Mouse (Mus musculus) brain, embryonic 14.5 days (tissue): ENCODE data around the gene Hspa4. TPM values are rescaled to one million over a fixed set of nuclear protein-coding genes. Genes with fewer than 3 reads are reported as not detected.
"Not testable (repeated sequence)": the region's sequence is repeated elsewhere in the genome, so short reads cannot be mapped to it uniquely, and the experiment has no call there.

Experiments
- DNase-seq: peaks from one replicate; pipeline ENCODE4 v3.0.0-alpha.2; 2011; ENCODE audit warnings: low read depth
- CTCF ChIP-seq: fragments of 200-500 bp; IDR thresholded peaks from 2 replicates; pipeline ENCODE4 v1.5.1; 2012; ENCODE audit warnings: inconsistent platforms, mild to moderate bottlenecking, moderate library complexity, borderline replicate concordance; ENCODE audit not compliant: insufficient read depth, insufficient read length; ENCODE audit errors: extremely low read depth
- POLR2A ChIP-seq: fragments of 200-500 bp; IDR thresholded peaks from 2 replicates; pipeline ENCODE4 v1.6.1; 2012; ENCODE audit warnings: mild to moderate bottlenecking, inconsistent platforms, borderline replicate concordance; ENCODE audit not compliant: poor library complexity, insufficient read depth, insufficient read length, severe bottlenecking; ENCODE audit errors: extremely low read depth
- polyA plus RNA-seq: library from polyadenylated mRNA; depleted of rRNA; stranded (reverse); fragments of >200 nt; gene quantifications from 2 replicates; pipeline ENCODE4 v1.2.3, GENCODE M21; 2012

The Hspa4 gene
- polyA plus RNA-seq, 1 experiment: 91.9 TPM

GRCm38 (mm10) chr11:53324512-53324968 is 24.3 kb upstream of the Hspa4 start, which contains the start of gene Zcchc10:
Gene Zcchc10, plus strand, starts transcription at chr11:53324679.
- DNase-seq: peak; percentile 95
- TF ChIP-seq POLR2A (peak; percentile 58; the same call in 1 of the 2 replicates), CTCF (no peak)

GRCm38 (mm10) chr11:53319867-53320266 is 19.6 kb upstream of the Hspa4 start:
- not testable (repeated sequence) for DNase-seq

DNA sequence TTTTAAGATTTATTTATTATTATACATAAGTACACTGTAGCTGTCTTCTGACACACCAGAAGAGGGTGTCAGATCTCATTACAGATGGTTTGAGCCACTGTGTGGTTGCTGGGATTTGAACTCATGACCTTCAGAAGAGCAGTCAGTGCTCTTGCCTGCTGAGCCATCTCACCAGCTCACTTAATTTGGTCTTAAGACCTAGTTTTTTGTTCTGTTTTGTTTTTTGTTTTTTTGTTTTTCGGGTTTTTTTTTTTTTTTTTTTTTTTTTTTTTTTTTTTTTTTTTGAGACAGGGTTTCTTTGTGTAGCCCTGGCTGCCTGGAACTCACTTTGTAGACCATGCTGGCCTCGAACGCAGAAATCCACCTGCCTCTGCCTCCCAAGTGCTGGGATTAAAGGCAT is 18.3 kb upstream of the Hspa4 start:
- not testable (repeated sequence) for DNase-seq

GRCm38 (mm10) chr11:53318041-53318440 is 17.8 kb upstream of the Hspa4 start:
- no peak for TF ChIP-seq POLR2A
- TF ChIP-seq CTCF: no peak
- no peak for DNase-seq

DNA sequence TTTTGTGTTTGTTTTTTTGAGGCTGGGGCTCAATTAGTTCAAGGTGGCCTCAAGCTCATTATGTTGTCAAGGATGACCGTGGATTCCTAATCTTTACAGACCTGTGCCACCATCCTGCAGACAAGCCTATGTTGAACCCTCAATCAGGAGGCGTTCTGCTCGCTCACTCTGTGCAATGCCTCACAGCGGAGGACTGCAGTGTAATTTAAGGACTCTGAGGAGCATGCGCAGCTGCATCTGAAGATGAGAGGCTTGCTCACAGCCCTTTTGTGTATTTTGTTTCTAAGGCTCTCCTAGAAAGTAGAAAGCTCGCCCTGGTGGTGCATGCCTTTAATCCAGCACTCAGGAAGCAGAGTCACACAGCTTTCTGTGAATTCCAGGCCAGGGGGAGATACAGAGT is 16.7 kb upstream of the Hspa4 start:
- TF ChIP-seq CTCF: no peak
- TF ChIP-seq POLR2A: no peak
- DNase-seq: peak; percentile 63

- no peak for DNase-seq
- TF ChIP-seq CTCF: no peak
Measured at GRCm38 (mm10) chr11:53314770-53315173, 14.5 kb upstream of the Hspa4 start.

GRCm38 (mm10) chr11:53312823-53313222 is 12.6 kb upstream of the Hspa4 start:
- not testable (repeated sequence) for DNase-seq

- TF ChIP-seq POLR2A (no peak), CTCF (no peak)
- no peak for DNase-seq
Measured at GRCm38 (mm10) chr11:53311385-53311784, 11.1 kb upstream of the Hspa4 start.

DNA sequence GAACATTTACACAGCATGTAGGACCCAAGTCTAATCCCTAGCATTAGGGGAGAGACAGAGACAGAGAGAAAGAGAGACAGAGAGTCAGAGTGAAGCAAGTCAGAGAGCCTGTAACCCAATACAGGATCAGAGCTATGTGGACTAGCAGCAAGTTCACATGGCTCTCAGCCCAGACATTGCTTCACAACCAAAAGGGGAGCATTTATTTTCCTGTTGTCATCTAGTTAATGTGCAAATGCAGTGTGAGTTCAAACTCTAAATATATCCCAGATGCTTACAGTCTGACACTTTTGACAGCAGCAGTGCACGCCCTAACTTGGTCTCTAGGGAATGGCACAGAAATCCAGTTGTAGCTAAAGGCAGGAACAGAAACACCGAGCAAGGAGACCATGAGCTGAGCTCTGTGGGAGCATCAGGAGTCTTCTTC is 8.6 kb upstream of the Hspa4 start:
- TF ChIP-seq POLR2A: no peak
- no peak for TF ChIP-seq CTCF

DNA sequence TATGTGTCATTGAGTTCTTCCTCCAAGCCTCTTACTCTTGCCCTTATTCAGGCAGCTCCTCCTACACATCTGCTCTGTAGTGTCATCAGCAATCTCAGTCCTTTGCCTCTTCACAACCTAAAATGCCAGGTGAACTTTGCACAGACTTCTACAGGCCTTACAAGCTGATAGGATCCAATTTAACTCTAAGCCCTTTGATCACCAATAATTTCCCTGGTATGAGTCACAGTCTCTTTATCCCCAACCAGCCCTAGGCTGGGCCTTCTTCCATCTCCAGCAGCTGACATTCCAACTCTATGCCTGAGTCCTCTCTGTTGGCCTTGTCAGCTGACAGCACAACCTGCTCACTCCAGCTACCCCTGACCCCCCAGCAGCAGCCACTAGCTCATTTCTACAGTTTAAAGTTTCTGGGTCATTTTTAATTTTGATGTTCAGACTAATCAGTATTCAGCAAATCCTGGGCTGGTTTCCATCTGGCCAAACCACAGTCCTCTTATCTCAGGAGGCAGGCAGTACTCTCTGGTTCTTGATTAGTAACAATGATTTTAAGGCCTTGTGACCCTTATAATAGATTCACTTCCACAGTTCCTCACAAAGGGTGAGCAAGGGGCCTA is 8.1 kb upstream of the Hspa4 start:
- TF ChIP-seq CTCF: no peak
- TF ChIP-seq POLR2A: no peak
- no peak for DNase-seq

More for the DNA sequence above, 8.6 kb upstream of the Hspa4 start:
- DNase-seq: peak; percentile 4

DNA sequence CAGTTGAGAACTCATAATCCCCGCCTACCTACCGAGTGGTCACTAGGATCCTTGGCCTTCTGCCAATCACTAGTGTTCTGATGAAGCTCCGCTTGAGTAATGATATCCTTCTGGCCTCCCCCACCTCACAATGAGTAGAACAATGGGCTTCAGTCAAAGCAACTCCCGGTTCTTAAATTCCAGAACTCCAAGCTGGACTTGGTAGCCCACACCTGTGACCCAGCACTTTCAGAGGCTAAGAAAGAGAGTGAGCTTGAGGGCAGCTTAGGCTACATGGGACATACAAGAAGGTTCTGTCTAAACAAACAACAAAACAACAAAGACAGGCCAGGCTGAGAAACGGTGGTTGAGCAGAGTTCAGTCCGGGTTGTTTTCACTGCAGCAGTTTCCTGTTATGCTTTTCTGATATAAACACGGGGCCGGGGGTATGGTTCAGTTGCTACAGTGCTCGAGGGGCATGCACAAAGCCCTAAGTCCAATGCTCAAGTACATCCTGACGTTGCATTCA is 7.4 kb upstream of the Hspa4 start:
- TF ChIP-seq CTCF (no peak), POLR2A (no peak)
- DNase-seq: peak; percentile 8

DNA sequence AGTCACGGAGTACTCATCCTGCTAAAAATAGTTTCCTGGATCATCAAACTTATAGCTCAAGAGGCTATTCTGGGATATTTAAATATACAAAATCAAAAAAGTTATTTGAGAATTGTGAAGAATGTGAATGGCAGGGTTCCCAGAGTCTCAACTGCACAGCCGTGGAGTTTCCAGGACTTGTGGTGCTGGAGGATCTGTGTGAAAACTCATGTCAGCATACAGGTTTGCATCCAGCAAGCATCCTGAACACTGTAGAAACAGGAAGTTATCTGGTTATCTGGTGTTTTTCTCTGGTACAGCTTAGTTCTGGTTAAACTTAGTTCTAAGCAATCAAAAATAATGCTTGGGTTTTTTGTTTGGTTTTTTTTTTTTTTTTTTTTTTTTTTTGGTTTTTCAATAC is 6.7 kb upstream of the Hspa4 start:
- TF ChIP-seq POLR2A (no peak), CTCF (no peak)
- DNase-seq: no peak
